11 mouse cellular contexts compared by ENCODE assay signal in genomic region chr12:110504145-110504490, GRCm38 (mm10). TPM values are rescaled to one million over a fixed set of nuclear protein-coding genes. Genes with fewer than 3 reads are reported as not detected.
DNase-seq lines count a peak whose midpoint lies in the region; ATAC-seq and TF ChIP-seq lines count a peak whose summit lies in the region.
"Had no signal": no experiment of that assay in that cellular context is flagged by ENCODE, and none has a peak within 500 bp of the region (broad histone marks: within the 10 kb centered on the region; RNA-seq: fewer than 3 reads in every experiment).

No protein-coding gene starts in this region.

- H3K27ac ChIP-seq in gastrocnemius, adult 2 months = peak overlapping the region; percentile 9
- no peak overlapping the region; the same call in 1 of the 2 replicates for H3K27ac ChIP-seq in hindbrain, embryonic 13.5 days
- H3K27ac ChIP-seq in hindbrain, embryonic 14.5 days = no peak overlapping the region
- H3K27ac ChIP-seq: neural tube, embryonic 13.5 days had no signal

- H3K27me3 ChIP-seq in hindbrain, embryonic 13.5 days = no peaks in the 10 kb centered on the region
- no peaks in the 10 kb centered on the region for H3K27me3 ChIP-seq in hindbrain, embryonic 14.5 days (ENCODE audit: control insufficient read depth, insufficient read depth, low read length)
- H3K27me3 ChIP-seq: neural tube, embryonic 13.5 days had no signal

- H3K4me2 ChIP-seq in hindbrain, embryonic 13.5 days = no peak overlapping the region
- H3K4me2 ChIP-seq in hindbrain, embryonic 14.5 days (replicated peaks) = no peak overlapping the region
- H3K4me2 ChIP-seq: neural tube, embryonic 13.5 days had no signal

- no peak for DNase-seq in gastrocnemius, adult 2 months
- no peak for DNase-seq in gastrocnemius, postnatal 4 days (ENCODE audit: low spot score in 2 of 2)
- DNase-seq in hindbrain, embryonic 14.5 days (ENCODE audit: low spot score) = no peak
- peak; percentile 24 for DNase-seq in thymus, postnatal 4 days
- DNase-seq in thymus, postnatal 14 days = no peak
- no peak for DNase-seq in c-Kit-positive CD71-positive TER-119-positive erythroid progenitor cells, embryonic 14.5 days (ENCODE audit: low spot score)
- DNase-seq in frontal cortex, postnatal 25 days (ENCODE audit: low spot score in 2 of 2) = no peak
- DNase-seq: lung, postnatal 14 days; midbrain, embryonic 14.5 days had no signal

- no peaks in the 10 kb centered on the region for H3K9me3 ChIP-seq in hindbrain, embryonic 13.5 days
- H3K9me3 ChIP-seq in hindbrain, embryonic 14.5 days (ENCODE audit: control insufficient read depth, low read length) = no peaks in the 10 kb centered on the region
- H3K9me3 ChIP-seq: neural tube, embryonic 13.5 days had no signal

- TF ChIP-seq CTCF in gastrocnemius, adult 2 months (IDR thresholded peaks at IDR 0.05) = no peak

- intact Hi-C loops in gastrocnemius, adult 2 months (cut with DNase I) = no loop called here

- WGBS in hindbrain, embryonic 13.5 days = 73% methylated on average over 9 of the region's 9 CpGs
- 81% methylated on average over 9 of the region's 9 CpGs for WGBS in hindbrain, embryonic 14.5 days

- no peaks in the 10 kb centered on the region for H3K36me3 ChIP-seq in hindbrain, embryonic 13.5 days
- H3K36me3 ChIP-seq in hindbrain, embryonic 14.5 days (replicated peaks; ENCODE audit: control insufficient read depth, insufficient read depth) = no peaks in the 10 kb centered on the region
- H3K36me3 ChIP-seq: neural tube, embryonic 13.5 days had no signal

- H3K4me1 ChIP-seq in hindbrain, embryonic 13.5 days (replicated peaks) = peaks cover 64% of the 10 kb centered on the region
- peaks cover 18% of the 10 kb centered on the region for H3K4me1 ChIP-seq in hindbrain, embryonic 14.5 days (replicated peaks; ENCODE audit: control insufficient read depth, insufficient read depth, low read length)

- peak overlapping the region; percentile 36 for H3K9ac ChIP-seq in hindbrain, embryonic 13.5 days
- no peak overlapping the region for H3K9ac ChIP-seq in hindbrain, embryonic 14.5 days
- H3K9ac ChIP-seq: neural tube, embryonic 13.5 days had no signal

- ATAC-seq in hindbrain, embryonic 13.5 days (ENCODE audit: low FRiP score) = no peak
- no peak for ATAC-seq in hindbrain, embryonic 14.5 days (ENCODE audit: low FRiP score)

- H3K4me3 ChIP-seq in gastrocnemius, adult 2 months = no peak overlapping the region
- H3K4me3 ChIP-seq in hindbrain, embryonic 13.5 days = no peak overlapping the region
- no peak overlapping the region for H3K4me3 ChIP-seq in hindbrain, embryonic 14.5 days (replicated peaks; ENCODE audit: low read length)
- H3K4me3 ChIP-seq: neural tube, embryonic 13.5 days had no signal

RNA-seq across cellular contexts. Expression of gene Ppp2r5c, which starts 57.2 kb away (rescaled TPM):
- 10 to 100 TPM; 57.9 to 80.9 TPM for total RNA-seq in gastrocnemius, adult 2 months (2021)
- 10 to 100 TPM; 87.5 to 88.8 TPM for total RNA-seq in gastrocnemius, postnatal 4 days (2021)
- polyA plus RNA-seq in hindbrain, embryonic 13.5 days (2015; fragmentation: Nextera tagmentation; extraction: Ambion mirVana) = 142 and 144 TPM in 2 replicates
- polyA plus RNA-seq in hindbrain, embryonic 14.5 days (2014; fragmentation: Nextera tagmentation; extraction: Ambion mirVana) = 163 TPM in 2 replicates
